Mouse (Mus musculus) testis, adult 10 weeks (tissue): ENCODE measurements around the gene Wrap73. TPM values are rescaled to one million over a fixed set of nuclear protein-coding genes. Genes with fewer than 3 reads are reported as not detected.

Experiments
- polyA plus RNA-seq: library from polyadenylated mRNA; stranded (reverse); fragments of 350-450 nt; fragmentation: Illumina TruSeq; extraction: RNeasy Lipid Tissue Mini Kit (QIAGEN cat#74804); gene quantifications from one replicate; pipeline ENCODE4 v1.2.3, GENCODE M21; 2014; ENCODE audit warnings: low read depth, low replicate concordance

The Wrap73 gene
- polyA plus RNA-seq: 1.1 TPM

GRCm38 (mm10) chr4:154142211-154143040 is at the start of gene Wrap73:
Gene Wrap73 (plus strand): TSS chr4:154142372.

GRCm38 (mm10) chr4:154140182-154140212 is 2.2 kb upstream of the Wrap73 start, which contains the start of gene Trp73:
Gene Trp73 (minus strand): TSS chr4:154140208.

GRCm38 (mm10) chr4:154160538-154161390 is 18.6 kb downstream of the Wrap73 start, which contains the start of gene Tprgl:
Gene Tprgl (minus strand): TSS chr4:154160666.

GRCm38 (mm10) chr4:154170506-154171150 is 28.5 kb downstream of the Wrap73 start, which contains the start of gene Megf6:
Gene Megf6 (plus strand): TSS chr4:154170730.

Other genes starting within 250 kb of the Wrap73 start
- 33.3 TPM for gene A430005L14Rik, start 185.1 kb upstream of the Wrap73 start, polyA plus RNA-seq
- 2.1 TPM for gene Dffb, start 167.2 kb upstream of the Wrap73 start, polyA plus RNA-seq
- gene Cep104, start 167.2 kb upstream of the Wrap73 start, polyA plus RNA-seq: 46.3 TPM
- gene Lrrc47, start 130.6 kb upstream of the Wrap73 start, polyA plus RNA-seq: 21.1 TPM
- gene Smim1, start 116.1 kb upstream of the Wrap73 start, polyA plus RNA-seq: 0.59 TPM
- 21.7 TPM for gene Ccdc27, start 99.7 kb upstream of the Wrap73 start, polyA plus RNA-seq
- not detected for gene Trp73, start 2.2 kb upstream of the Wrap73 start, polyA plus RNA-seq
- gene Tprgl, start 18.3 kb downstream of the Wrap73 start, polyA plus RNA-seq: 127 TPM
- gene Megf6, start 28.4 kb downstream of the Wrap73 start, polyA plus RNA-seq: 0.04 TPM
- not detected for gene Arhgef16, start 159.3 kb downstream of the Wrap73 start, polyA plus RNA-seq
- not detected for gene B230104I21Rik, start 193.8 kb downstream of the Wrap73 start, polyA plus RNA-seq